9 mouse cellular contexts compared by ENCODE assay signal in genomic region chr12:99339640-99340325, GRCm38 (mm10).
DNase-seq lines count a peak whose midpoint lies in the region; ATAC-seq lines count a peak whose summit lies in the region.
"Had no signal": no experiment of that assay in that cellular context is flagged by ENCODE, and none has a peak within 500 bp of the region (broad histone marks: within the 10 kb centered on the region; RNA-seq: fewer than 3 reads in every experiment).

No protein-coding gene starts in this region.

- peak overlapping the region; percentile 88 for H3K27ac ChIP-seq in hindbrain, embryonic 13.5 days
- no peak overlapping the region for H3K27ac ChIP-seq in heart, embryonic 11.5 days (ENCODE audit: low read depth, low read length)
- H3K27ac ChIP-seq: heart, embryonic 13.5 days had no signal

- peaks cover 79% of the 10 kb centered on the region for H3K4me1 ChIP-seq in hindbrain, embryonic 13.5 days (replicated peaks)
- H3K4me1 ChIP-seq in heart, embryonic 11.5 days (ENCODE audit: control insufficient read depth, insufficient read depth, low read length) = peaks cover 36% of the 10 kb centered on the region

- ATAC-seq in hindbrain, embryonic 13.5 days (ENCODE audit: low FRiP score) = peak; percentile 94
- ATAC-seq in heart, embryonic 11.5 days (replicated peaks; ENCODE audit: insufficient number of reproducible peaks, low FRiP score, low TSS enrichment) = no peak

- no peaks in the 10 kb centered on the region for H3K36me3 ChIP-seq in hindbrain, embryonic 13.5 days
- H3K36me3 ChIP-seq in heart, embryonic 11.5 days (ENCODE audit: control insufficient read depth, insufficient read depth, low read length) = no peaks in the 10 kb centered on the region

- H3K4me2 ChIP-seq in hindbrain, embryonic 13.5 days = peak overlapping the region; percentile 8; the same call in 1 of the 2 replicates
- no peak overlapping the region for H3K4me2 ChIP-seq in heart, embryonic 11.5 days
- H3K4me2 ChIP-seq: heart, embryonic 13.5 days had no signal

- no peaks in the 10 kb centered on the region for H3K27me3 ChIP-seq in hindbrain, embryonic 13.5 days
- no peaks in the 10 kb centered on the region for H3K27me3 ChIP-seq in heart, embryonic 11.5 days (ENCODE audit: control insufficient read depth, insufficient read depth, low read length)
- H3K27me3 ChIP-seq: heart, embryonic 13.5 days had no signal

- no peaks in the 10 kb centered on the region for H3K9me3 ChIP-seq in hindbrain, embryonic 13.5 days
- no peaks in the 10 kb centered on the region for H3K9me3 ChIP-seq in heart, embryonic 11.5 days (replicated peaks; ENCODE audit: control insufficient read depth, low read length)
- H3K9me3 ChIP-seq: heart, embryonic 13.5 days had no signal

- no peak overlapping the region for H3K4me3 ChIP-seq in hindbrain, embryonic 13.5 days
- no peak overlapping the region for H3K4me3 ChIP-seq in heart, embryonic 11.5 days (ENCODE audit: low read depth, low read length)
- H3K4me3 ChIP-seq: heart, embryonic 13.5 days had no signal

- H3K9ac ChIP-seq in hindbrain, embryonic 13.5 days = no peak overlapping the region
- no peak overlapping the region for H3K9ac ChIP-seq in heart, embryonic 11.5 days (ENCODE audit: low read depth, low read length)
- H3K9ac ChIP-seq: heart, embryonic 13.5 days had no signal

- WGBS in hindbrain, embryonic 13.5 days = 18% methylated on average over 11 of the region's 11 CpGs
- WGBS in heart, embryonic 11.5 days (ENCODE audit: insufficient replicate concordance) = 91% methylated on average over 11 of the region's 11 CpGs

- DNase-seq in R1 (ENCODE audit: low read depth, low spot score) = peak; percentile 87
- DNase-seq in cerebellum, postnatal 36 days = peak; percentile 66 to 79
- DNase-seq in mesoderm, embryonic 11.5 days (ENCODE audit: low read depth, low spot score) = peak; percentile 92
- DNase-seq in right cerebral cortex, postnatal 4 days = peak; percentile 57
- no peak for DNase-seq in urinary bladder, postnatal 14 days (ENCODE audit: low spot score)
- DNase-seq in gastrocnemius, postnatal 4 days (ENCODE audit: low spot score in 2 of 2) = no peak

Comparison
In these comparisons a context has a peak if more than half of its experiments do, and no peak if none do; other contexts are left out.
1. DNase-seq: peak in R1 (single experiment), cerebellum, postnatal 36 days (2 of 2), mesoderm, embryonic 11.5 days (single experiment) and right cerebral cortex, postnatal 4 days (single experiment); none in urinary bladder, postnatal 14 days (single experiment) and gastrocnemius, postnatal 4 days (0 of 2).